Mouse (Mus musculus): Measurements from ENCODE around the gene Agmat. TPM values are rescaled to one million over a fixed set of nuclear protein-coding genes. Genes with fewer than 3 reads are reported as not detected.
"Not testable (repeated sequence)": the region's sequence is repeated elsewhere in the genome, so short reads cannot be mapped to it uniquely, and the experiment has no call there.

Gene Agmat
- polyA plus RNA-seq, 1 experiment = 0.40 TPM

- no peak for DNase-seq (ENCODE audit: extremely low spot score in 1 of 2, low spot score in 1 of 2)
Observed at GRCm38 (mm10) chr4:141769501-141770160, 23.2 kb downstream of the Agmat start.

GRCm38 (mm10) chr4:141771823-141772222 lies 25.4 kb downstream of the Agmat start:
- no peak for DNase-seq (ENCODE audit: extremely low spot score in 1 of 2, low spot score in 1 of 2)

- DNase-seq (ENCODE audit: extremely low spot score in 1 of 2, low spot score in 1 of 2) = not testable (repeated sequence)
Observed at GRCm38 (mm10) chr4:141773019-141773418, 26.5 kb downstream of the Agmat start.

- peak; percentile 61 to 81 for DNase-seq (ENCODE audit: extremely low spot score in 1 of 2, low spot score in 1 of 2)
Observed at GRCm38 (mm10) chr4:141779828-141780227, 33.4 kb downstream of the Agmat start.

GRCm38 (mm10) chr4:141781201-141781985 lies 34.9 kb downstream of the Agmat start:
- DNase-seq (ENCODE audit: extremely low spot score in 1 of 2, low spot score in 1 of 2) = no peak

GRCm38 (mm10) chr4:141784835-141785234 lies 38.4 kb downstream of the Agmat start:
- DNase-seq (ENCODE audit: extremely low spot score in 1 of 2, low spot score in 1 of 2) = no peak

- no peak for DNase-seq (ENCODE audit: extremely low spot score in 1 of 2, low spot score in 1 of 2)
Observed at GRCm38 (mm10) chr4:141786141-141786540, 39.7 kb downstream of the Agmat start.

GRCm38 (mm10) chr4:141787046-141787445 lies 40.6 kb downstream of the Agmat start:
- DNase-seq (ENCODE audit: extremely low spot score in 1 of 2, low spot score in 1 of 2) = no peak

GRCm38 (mm10) chr4:141787462-141787861 lies 41.0 kb downstream of the Agmat start:
- DNase-seq (ENCODE audit: extremely low spot score in 1 of 2, low spot score in 1 of 2) = no peak

- DNase-seq (ENCODE audit: extremely low spot score in 1 of 2, low spot score in 1 of 2) = no peak
Observed at GRCm38 (mm10) chr4:141789564-141790218, 43.2 kb downstream of the Agmat start.

- DNase-seq (ENCODE audit: extremely low spot score in 1 of 2, low spot score in 1 of 2) = peak; percentile 98 to 99
Observed at GRCm38 (mm10) chr4:141790524-141790990, 44.1 kb downstream of the Agmat start, which contains the start of gene Dnajc16. Gene Dnajc16 (minus strand): TSS chr4:141790931.

- no peak for DNase-seq (ENCODE audit: extremely low spot score in 1 of 2, low spot score in 1 of 2)
Observed at GRCm38 (mm10) chr4:141791486-141791885, 45.0 kb downstream of the Agmat start.

GRCm38 (mm10) chr4:141791951-141792350 lies 45.5 kb downstream of the Agmat start:
- no peak for DNase-seq (ENCODE audit: extremely low spot score in 1 of 2, low spot score in 1 of 2)

GRCm38 (mm10) chr4:141792554-141793281 lies 46.2 kb downstream of the Agmat start:
- no peak for DNase-seq (ENCODE audit: extremely low spot score in 1 of 2, low spot score in 1 of 2)

- peak; percentile 92 to 98 for DNase-seq (ENCODE audit: extremely low spot score in 1 of 2, low spot score in 1 of 2)
Observed at GRCm38 (mm10) chr4:141793282-141794151, 47.0 kb downstream of the Agmat start, which contains the start of gene Casp9. Gene Casp9 (plus strand): TSS chr4:141793612.

- DNase-seq (ENCODE audit: extremely low spot score in 1 of 2, low spot score in 1 of 2) = no peak
Observed at GRCm38 (mm10) chr4:141794152-141794535, 47.7 kb downstream of the Agmat start.

- DNase-seq (ENCODE audit: extremely low spot score in 1 of 2, low spot score in 1 of 2) = no peak
Observed at GRCm38 (mm10) chr4:141796356-141796755, 49.9 kb downstream of the Agmat start.

GRCm38 (mm10) chr4:141796954-141797353 lies 50.5 kb downstream of the Agmat start:
- no peak for DNase-seq (ENCODE audit: extremely low spot score in 1 of 2, low spot score in 1 of 2)

- no peak for DNase-seq (ENCODE audit: extremely low spot score in 1 of 2, low spot score in 1 of 2)
Observed at GRCm38 (mm10) chr4:141797545-141797944, 51.1 kb downstream of the Agmat start.

- no peak for DNase-seq (ENCODE audit: extremely low spot score in 1 of 2, low spot score in 1 of 2)
Observed at GRCm38 (mm10) chr4:141804105-141804504, 57.6 kb downstream of the Agmat start.

Measured in frontal cortex, adult 2 months (tissue).